Mouse (Mus musculus): ENCODE measurements around the gene Casp14. TPM values are rescaled to one million over a fixed set of nuclear protein-coding genes. Genes with fewer than 3 reads are reported as not detected.

Gene Casp14
- polyA plus RNA-seq, 1 experiment: 0.63 TPM

GRCm38 (mm10) chr10:78739821-78740220 is 21.7 kb upstream of the Casp14 start:
- Histone ChIP-seq H3K4me3 (ENCODE audit: insufficient read depth, low read length) (no peak overlapping the region), H3K4me1 (ENCODE audit: control insufficient read depth, insufficient read depth, low read length) (no peaks in the 10 kb centered on the region), H3K27ac (ENCODE audit: insufficient read depth, low read length) (no peak overlapping the region)
- TF ChIP-seq CTCF (IDR thresholded peaks at IDR 0.05; ENCODE audit: borderline replicate concordance, insufficient read depth, low read length) (no peak), POLR2A (IDR thresholded peaks at IDR 0.05; ENCODE audit: low read depth, low read length) (no peak)

- no peak overlapping the region for H3K4me3 ChIP-seq (ENCODE audit: insufficient read depth, low read length)
- peaks cover 8% of the 10 kb centered on the region; the same call in 1 of the 2 replicates for H3K4me1 ChIP-seq (ENCODE audit: control insufficient read depth, insufficient read depth, low read length)
- no peak for TF ChIP-seq CTCF (IDR thresholded peaks at IDR 0.05; ENCODE audit: borderline replicate concordance, insufficient read depth, low read length)
- H3K27ac ChIP-seq (ENCODE audit: insufficient read depth, low read length): no peak overlapping the region
These were observed 9.8 kb upstream of the Casp14 start for GRCm38 (mm10) chr10:78727876-78728275.

DNA sequence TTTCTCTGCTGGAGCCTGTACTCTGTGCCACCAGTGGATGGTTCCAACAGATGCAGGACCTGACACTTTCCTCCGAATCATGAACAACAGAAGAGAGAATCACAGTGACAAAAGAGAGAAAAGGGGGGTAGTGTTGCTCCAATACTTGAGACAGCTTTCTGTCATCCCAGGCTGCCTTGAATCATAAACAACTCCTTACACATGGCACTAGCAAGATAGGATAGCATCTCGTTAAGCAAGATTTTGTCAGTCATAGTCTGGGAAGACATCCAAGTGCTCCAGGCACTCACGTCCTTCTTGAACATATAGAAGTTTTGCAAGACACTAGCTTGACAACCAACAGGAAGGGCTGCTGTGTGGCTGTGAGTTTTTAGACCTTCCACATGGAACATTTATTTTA is 8.9 kb upstream of the Casp14 start:
- no peak for TF ChIP-seq CTCF (IDR thresholded peaks at IDR 0.05; ENCODE audit: borderline replicate concordance, insufficient read depth, low read length)
- no peak for TF ChIP-seq POLR2A (IDR thresholded peaks at IDR 0.05; ENCODE audit: low read depth, low read length)
- no peak overlapping the region for H3K27ac ChIP-seq (ENCODE audit: insufficient read depth, low read length)
- no peak overlapping the region for H3K4me3 ChIP-seq (ENCODE audit: insufficient read depth, low read length)
- peaks cover 11% of the 10 kb centered on the region for H3K4me1 ChIP-seq (ENCODE audit: control insufficient read depth, insufficient read depth, low read length)

DNA sequence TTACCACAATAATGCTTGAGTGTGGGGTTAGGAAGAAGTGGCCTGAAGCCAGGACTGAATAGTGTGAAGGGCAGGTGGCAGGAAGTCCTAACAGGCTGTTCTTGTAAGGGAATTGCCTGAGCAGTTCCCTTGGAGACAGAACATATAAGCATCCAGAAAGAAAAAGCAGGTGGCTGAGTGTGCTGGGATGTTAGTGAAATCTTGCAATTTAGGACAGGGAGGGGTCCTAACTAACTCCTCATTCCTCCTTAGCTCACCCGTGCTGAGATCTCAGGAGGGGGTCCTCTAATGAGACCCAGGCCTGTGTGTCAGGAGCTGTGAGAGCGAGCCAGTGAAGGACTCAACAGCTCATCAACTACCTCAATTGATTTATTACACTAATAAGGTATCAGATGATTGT is 5.3 kb upstream of the Casp14 start:
- Histone ChIP-seq H3K4me1 (ENCODE audit: control insufficient read depth, insufficient read depth, low read length) (peaks cover 18% of the 10 kb centered on the region), H3K4me3 (ENCODE audit: insufficient read depth, low read length) (no peak overlapping the region), H3K27ac (ENCODE audit: insufficient read depth, low read length) (no peak overlapping the region)
- TF ChIP-seq CTCF (IDR thresholded peaks at IDR 0.05; ENCODE audit: borderline replicate concordance, insufficient read depth, low read length) (no peak), POLR2A (IDR thresholded peaks at IDR 0.05; ENCODE audit: low read depth, low read length) (no peak)

DNA sequence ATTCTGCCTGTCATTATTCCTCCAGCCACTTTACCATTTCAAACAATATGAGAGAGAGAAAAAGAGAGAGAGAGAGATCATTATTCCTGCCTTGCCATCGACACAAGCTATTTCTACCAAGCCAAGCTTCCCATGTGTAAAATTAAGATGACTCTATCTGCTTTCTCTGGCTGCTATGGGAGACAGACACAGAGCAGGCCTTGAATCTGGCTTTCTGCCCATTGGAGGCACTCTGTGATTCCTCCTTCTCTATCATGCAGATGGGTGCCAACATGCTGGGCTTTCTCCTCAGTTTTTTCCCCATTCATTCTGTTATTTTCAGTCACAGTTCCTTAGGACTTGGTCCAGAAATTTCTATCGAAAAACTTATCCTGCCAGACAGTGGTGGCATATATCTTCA is 4.6 kb upstream of the Casp14 start:
- no peak for TF ChIP-seq CTCF (IDR thresholded peaks at IDR 0.05; ENCODE audit: borderline replicate concordance, insufficient read depth, low read length)
- no peak for TF ChIP-seq POLR2A (IDR thresholded peaks at IDR 0.05; ENCODE audit: low read depth, low read length)
- Histone ChIP-seq H3K4me1 (ENCODE audit: control insufficient read depth, insufficient read depth, low read length) (peaks cover 18% of the 10 kb centered on the region), H3K4me3 (ENCODE audit: insufficient read depth, low read length) (no peak overlapping the region), H3K27ac (ENCODE audit: insufficient read depth, low read length) (peak overlapping the region; percentile 88)

DNA sequence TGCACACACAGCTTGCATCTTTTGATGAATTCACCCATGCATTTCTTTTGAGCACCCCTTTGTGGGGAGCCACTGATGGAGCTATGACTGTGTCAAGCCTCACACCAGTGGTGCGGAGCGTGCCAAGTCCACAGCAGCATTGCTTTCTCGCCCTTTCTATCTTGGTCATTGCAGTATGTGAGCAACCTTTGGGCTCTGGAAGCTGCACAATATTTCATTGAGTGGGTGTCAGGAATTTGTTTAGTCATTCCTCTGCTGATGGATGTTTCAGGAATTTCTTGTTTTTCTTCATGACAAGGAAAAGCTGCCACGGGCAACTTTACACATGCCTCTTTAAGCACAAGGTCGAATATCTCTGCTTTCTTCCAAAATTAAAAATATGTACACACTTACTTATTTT is 3.9 kb upstream of the Casp14 start:
- Histone ChIP-seq H3K27ac (ENCODE audit: insufficient read depth, low read length) (peak overlapping the region; percentile 89), H3K4me3 (ENCODE audit: insufficient read depth, low read length) (no peak overlapping the region), H3K4me1 (ENCODE audit: control insufficient read depth, insufficient read depth, low read length) (peaks cover 16% of the 10 kb centered on the region)
- TF ChIP-seq POLR2A (IDR thresholded peaks at IDR 0.05; ENCODE audit: low read depth, low read length) (no peak), CTCF (IDR thresholded peaks at IDR 0.05; ENCODE audit: borderline replicate concordance, insufficient read depth, low read length) (no peak)

GRCm38 (mm10) chr10:78716231-78716630 is 1.9 kb downstream of the Casp14 start:
- H3K4me1 ChIP-seq (ENCODE audit: control insufficient read depth, insufficient read depth, low read length): peaks cover 17% of the 10 kb centered on the region
- TF ChIP-seq CTCF (IDR thresholded peaks at IDR 0.05; ENCODE audit: borderline replicate concordance, insufficient read depth, low read length): no peak
- no peak for TF ChIP-seq POLR2A (IDR thresholded peaks at IDR 0.05; ENCODE audit: low read depth, low read length)
- no peak overlapping the region for H3K4me3 ChIP-seq (ENCODE audit: insufficient read depth, low read length)

DNA sequence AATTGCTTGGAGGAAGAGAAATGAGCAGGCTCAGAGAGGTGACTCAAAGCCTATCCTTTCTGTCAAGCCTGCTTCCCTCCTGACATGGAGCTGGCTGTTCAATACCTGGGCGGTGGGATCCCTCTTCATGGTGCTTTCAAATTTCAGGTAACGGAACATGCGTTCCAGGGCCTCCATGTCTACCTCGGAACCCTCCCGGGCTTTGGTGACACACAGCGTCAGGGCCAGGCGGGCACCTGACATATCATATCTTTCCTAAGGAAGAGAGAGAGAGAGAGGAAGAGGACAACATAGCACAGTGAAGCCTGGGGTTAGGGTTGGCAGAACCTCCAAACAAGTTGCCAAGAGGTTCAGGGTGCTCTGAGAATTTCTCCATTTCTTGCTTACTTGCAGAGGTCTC is 2.9 kb downstream of the Casp14 start:
- TF ChIP-seq POLR2A (IDR thresholded peaks at IDR 0.05; ENCODE audit: low read depth, low read length): no peak
- no peak for TF ChIP-seq CTCF (IDR thresholded peaks at IDR 0.05; ENCODE audit: borderline replicate concordance, insufficient read depth, low read length)
- H3K4me3 ChIP-seq (ENCODE audit: insufficient read depth, low read length): no peak overlapping the region
- peaks cover 16% of the 10 kb centered on the region for H3K4me1 ChIP-seq (ENCODE audit: control insufficient read depth, insufficient read depth, low read length)
- peak overlapping the region; percentile 94; the same call in 1 of the 2 replicates for H3K27ac ChIP-seq (ENCODE audit: insufficient read depth, low read length)

More at GRCm38 (mm10) chr10:78716231-78716630, 1.9 kb downstream of the Casp14 start:
- peak overlapping the region; percentile 94 for H3K27ac ChIP-seq (ENCODE audit: insufficient read depth, low read length)

- H3K27ac ChIP-seq (ENCODE audit: insufficient read depth, low read length): no peak overlapping the region
- peaks cover 20% of the 10 kb centered on the region for H3K4me1 ChIP-seq (ENCODE audit: control insufficient read depth, insufficient read depth, low read length)
- no peak overlapping the region for H3K4me3 ChIP-seq (ENCODE audit: insufficient read depth, low read length)
- TF ChIP-seq CTCF (IDR thresholded peaks at IDR 0.05; ENCODE audit: borderline replicate concordance, insufficient read depth, low read length) (no peak), POLR2A (IDR thresholded peaks at IDR 0.05; ENCODE audit: low read depth, low read length) (no peak)
These were observed 4.0 kb downstream of the Casp14 start for GRCm38 (mm10) chr10:78714129-78714528.

DNA sequence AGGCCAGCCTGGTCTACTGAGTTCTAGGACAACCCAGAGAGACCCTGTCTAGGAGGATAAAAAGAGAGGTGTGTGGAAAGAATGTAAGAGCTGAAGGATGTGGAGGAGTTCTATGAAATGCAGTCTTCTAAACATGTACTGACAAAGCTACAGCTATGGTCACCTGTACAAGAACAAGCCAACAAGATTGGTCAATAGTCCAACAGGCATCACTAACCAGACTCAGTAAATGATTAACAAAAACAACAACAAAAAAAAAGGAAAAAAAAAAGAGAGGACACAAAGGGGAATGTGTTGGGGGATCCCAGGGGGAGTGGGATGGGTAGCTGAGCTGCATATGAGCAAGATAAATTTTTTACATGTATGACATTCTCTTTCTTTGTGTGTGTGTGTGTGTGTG is 7.4 kb downstream of the Casp14 start:
- H3K27ac ChIP-seq (ENCODE audit: insufficient read depth, low read length): no peak overlapping the region
- peaks cover 14% of the 10 kb centered on the region for H3K4me1 ChIP-seq (ENCODE audit: control insufficient read depth, insufficient read depth, low read length)
- no peak overlapping the region for H3K4me3 ChIP-seq (ENCODE audit: insufficient read depth, low read length)
- TF ChIP-seq CTCF (IDR thresholded peaks at IDR 0.05; ENCODE audit: borderline replicate concordance, insufficient read depth, low read length): no peak
- no peak for TF ChIP-seq POLR2A (IDR thresholded peaks at IDR 0.05; ENCODE audit: low read depth, low read length)

- no peak for TF ChIP-seq CTCF (IDR thresholded peaks at IDR 0.05; ENCODE audit: borderline replicate concordance, insufficient read depth, low read length)
- TF ChIP-seq POLR2A (IDR thresholded peaks at IDR 0.05; ENCODE audit: low read depth, low read length): no peak
These were observed 17.2 kb downstream of the Casp14 start for GRCm38 (mm10) chr10:78700881-78701280.

More at GRCm38 (mm10) chr10:78700881-78701280, 17.2 kb downstream of the Casp14 start:
- Histone ChIP-seq H3K4me3 (ENCODE audit: insufficient read depth, low read length) (no peak overlapping the region), H3K4me1 (ENCODE audit: control insufficient read depth, insufficient read depth, low read length) (no peaks in the 10 kb centered on the region), H3K27ac (ENCODE audit: insufficient read depth, low read length) (peak overlapping the region; percentile 92)

Data from embryonic fibroblast, embryonic 13.5 days (primary cell).